Mouse (Mus musculus): Measurements from ENCODE around the gene Tcte2.

Tcte2 gene

DNA sequence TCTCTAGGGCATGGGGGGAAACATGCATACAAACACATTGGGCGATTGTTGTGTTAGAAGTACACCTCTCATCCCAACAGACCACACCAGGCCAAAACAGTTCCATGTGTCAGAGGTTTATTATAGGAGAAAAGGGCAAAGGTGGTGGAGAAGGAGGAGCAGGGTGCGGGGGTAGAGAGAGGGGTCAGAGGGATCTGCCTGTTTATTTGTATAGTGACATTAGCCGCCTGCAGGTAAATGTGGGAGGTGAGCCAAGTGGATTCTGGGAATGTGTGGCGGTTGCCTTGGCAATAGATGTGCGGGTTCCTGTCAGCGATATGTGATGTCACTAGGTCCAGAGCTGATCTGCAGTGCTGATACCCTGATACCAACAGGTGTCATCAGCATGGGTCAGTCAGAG, 45.3 kb downstream of the Tcte2 start:
- DNase-seq = no peak

DNA sequence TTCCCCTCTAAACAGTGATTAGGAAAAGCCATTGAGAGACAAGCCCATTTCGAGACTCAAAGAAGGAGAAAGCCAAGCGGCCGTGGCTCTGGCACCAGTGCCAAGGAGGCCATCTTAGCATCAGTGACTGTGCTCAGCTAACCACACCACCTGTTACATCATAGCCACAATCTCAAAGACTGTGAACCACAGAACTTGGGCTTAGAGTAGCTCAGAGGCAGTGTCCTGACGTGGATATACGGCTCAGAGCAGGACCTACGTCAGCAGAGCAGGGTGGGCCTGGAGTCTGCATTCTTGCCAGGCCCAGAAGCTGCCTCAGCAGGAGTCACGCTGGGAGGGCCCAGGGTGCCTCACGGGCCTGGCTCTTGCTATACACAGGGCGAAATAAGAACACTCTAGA, 46.1 kb downstream of the Tcte2 start:
- DNase-seq = no peak

DNA sequence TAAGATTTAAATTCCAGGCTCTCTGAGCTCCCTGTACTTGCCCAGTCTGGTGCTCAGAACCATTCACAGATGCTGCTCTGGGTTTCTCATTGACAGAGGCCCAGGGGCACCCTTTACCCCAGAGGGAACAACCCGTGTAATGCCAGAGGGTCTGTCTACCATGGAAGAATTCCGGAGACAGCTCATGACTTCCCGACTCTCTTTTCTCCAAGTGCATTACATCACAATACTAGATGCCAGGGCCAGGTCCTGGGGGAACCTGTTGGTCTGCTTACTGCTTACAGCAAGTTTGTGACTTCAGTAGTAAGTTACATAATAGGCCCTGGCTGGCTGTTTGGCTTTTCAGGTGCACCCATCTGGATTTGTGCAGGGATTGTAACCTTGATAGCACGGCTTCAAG, 47.0 kb downstream of the Tcte2 start:
- no peak for DNase-seq

DNA sequence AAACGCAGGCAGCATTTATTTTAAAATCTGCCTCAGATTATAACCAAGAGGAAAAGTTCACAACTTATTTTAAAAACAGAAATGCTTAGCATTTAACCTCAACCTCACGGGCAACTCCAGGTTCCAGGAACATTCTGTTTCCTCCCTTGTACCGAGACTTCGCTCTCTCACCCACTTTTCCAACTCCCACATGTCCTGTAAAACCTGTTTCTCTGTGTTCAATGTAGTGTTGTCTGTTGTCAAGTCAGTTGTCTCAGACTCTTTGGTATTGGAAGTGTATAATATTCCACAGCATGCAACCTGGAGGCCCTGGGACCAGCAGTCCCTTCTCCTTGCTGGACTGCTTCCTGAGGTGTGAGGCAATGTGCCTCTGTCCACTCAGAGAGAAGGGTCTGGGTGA, 47.5 kb downstream of the Tcte2 start:
- DNase-seq = no peak

DNA sequence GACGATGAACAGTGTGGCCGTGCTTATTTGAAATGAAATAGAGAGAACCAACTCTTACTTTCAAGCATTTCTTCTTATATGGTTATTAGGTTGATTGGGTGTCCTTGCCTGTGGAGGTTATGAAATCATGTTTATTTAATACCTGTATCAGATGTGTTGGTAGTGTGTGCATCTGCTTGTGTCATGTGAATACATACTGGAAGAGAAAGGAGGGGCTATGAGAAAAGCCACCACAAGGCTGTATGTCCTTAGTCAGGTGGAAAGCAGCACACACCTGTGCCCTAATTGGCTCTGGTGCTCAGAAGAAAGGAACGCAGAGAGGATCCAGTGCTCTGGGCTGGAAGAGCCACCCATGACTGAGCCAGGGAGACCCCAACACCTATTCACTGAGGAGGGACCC, 49.1 kb downstream of the Tcte2 start:
- no peak for DNase-seq

DNA sequence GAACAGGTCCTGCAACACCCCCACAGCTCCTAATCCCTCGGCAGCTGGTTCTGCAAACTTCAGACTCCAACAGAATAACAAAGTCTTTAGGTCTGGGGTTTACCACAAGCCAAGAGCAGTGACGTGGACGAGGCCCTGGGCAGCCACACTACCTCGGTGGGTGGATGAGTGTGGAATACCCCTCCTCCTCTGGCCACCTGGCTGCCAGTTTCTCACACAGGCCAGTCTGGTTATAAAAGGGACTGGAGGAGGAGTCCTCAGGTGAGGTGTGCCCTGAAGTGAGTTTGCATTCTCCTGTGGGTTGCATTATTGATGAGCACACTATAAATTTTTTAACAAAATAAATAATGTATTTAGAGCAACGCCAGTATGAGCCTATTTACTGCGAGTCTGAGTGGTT, 49.5 kb downstream of the Tcte2 start:
- DNase-seq = no peak

DNA sequence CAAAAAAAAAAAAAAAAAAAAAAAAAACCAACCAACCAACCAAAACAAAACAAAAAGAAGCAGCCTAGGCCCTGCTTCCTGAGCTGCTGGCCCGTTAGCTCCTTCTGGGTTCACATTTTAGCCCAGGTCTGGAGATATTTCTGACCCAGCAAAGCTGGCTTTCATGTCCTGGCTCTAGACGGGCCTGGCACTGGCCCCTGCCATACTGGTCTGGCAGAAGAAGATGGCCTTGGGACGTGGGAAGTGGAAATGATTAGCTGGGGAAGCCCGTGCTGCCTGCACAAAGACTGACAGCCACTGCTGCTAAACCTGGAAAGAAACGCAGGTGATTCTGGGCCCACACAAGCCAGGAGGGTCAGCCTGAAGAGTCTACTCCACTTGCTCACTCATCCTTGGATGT, 50.5 kb downstream of the Tcte2 start:
- DNase-seq = no peak

DNA sequence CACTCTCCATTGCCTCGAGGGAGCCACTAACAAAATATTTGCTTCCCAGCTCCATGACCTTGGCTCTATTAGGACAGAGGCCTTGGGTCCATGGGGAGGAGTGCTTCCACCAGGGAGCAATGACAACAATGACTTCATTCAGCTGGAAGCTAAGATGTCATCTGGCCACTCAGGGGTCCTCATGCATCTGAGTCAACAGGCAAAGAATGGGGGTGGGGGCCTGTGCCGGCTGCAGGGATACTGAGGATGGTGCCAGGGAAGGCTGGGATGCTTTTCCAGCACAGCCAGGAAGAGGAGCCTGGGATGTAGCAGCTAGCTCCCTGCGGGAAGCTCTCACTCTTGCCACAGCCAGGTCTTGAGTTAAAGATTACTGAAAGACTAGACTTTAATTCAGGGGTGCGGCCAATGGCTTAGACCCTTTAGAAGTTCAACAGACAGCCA, 56.1 kb downstream of the Tcte2 start:
- no peak for DNase-seq

DNA sequence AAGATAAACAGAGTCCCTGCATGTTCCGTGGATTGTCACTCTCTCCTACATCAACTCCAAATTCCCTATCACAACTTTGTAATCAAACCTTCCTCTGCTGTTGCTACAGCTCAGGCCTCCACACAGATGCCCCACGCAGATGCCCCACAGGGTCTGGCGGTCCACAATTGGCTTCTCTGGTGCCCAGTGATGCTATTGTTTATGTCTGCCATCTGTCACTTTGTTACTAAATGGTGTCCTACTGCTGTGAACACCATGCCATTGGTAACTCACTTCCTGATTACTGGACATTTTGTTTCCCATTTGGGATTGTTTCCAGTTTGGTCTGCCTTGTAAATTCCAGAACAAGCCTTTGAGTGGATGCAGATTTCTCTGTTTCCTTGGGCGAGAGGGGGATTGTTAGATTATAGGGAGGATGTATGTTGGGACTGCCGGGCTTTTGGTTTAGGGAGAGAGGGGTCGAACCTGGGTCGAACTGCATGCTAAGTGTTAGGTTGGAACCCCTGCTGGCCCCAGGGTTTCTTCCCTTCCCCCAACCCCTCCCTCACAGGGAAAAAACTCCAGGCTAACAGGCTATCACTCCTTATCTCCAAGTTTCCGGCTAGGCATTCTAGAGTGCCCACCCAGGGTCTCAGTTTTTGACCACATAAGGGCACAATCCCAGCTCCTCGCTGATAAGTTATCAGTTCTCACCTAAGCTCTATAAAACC, 57.9 kb downstream of the Tcte2 start:
- DNase-seq = no peak

DNA sequence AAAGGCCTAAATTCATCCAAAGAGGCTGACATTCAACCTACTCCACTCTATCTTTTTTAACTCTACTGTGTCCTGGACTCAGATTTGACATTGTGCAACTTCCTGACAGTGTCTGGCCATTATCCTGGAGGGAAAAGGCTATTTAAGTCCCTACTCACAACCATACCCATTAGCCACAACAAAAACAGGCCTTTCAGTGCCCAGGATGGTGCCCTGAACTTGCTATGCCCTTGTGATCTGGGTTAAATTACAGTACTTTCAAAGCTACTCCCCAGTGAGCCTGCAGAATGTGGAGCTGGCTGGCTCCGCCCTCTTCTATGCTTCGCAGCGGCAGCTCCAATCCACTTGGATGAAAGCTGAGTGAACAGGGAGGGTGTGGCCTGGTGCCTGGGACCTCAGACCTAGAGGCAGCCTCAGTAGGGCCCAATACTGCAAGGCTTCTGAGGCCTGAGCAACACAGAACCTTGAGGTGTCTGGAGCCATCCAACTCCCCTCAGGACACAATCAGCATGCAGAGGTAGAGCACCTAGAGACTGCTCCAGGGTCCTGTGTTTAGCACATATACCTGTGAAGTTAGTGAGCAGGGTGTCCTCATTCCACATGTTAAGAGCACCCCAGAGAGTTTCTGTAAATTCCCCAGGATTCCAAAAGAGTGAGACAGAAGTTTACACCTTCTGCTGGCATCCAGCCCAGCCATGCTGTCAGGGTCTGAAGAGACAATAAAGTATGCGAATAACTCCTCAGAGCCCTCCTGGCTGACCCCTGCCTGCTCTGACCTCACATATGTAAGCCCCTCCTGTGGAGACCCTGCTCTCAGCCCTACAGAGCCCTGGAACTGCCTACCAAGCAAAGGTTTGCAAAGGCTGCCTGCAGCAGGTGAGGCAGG, 61.3 kb downstream of the Tcte2 start:
- no peak for DNase-seq

DNA sequence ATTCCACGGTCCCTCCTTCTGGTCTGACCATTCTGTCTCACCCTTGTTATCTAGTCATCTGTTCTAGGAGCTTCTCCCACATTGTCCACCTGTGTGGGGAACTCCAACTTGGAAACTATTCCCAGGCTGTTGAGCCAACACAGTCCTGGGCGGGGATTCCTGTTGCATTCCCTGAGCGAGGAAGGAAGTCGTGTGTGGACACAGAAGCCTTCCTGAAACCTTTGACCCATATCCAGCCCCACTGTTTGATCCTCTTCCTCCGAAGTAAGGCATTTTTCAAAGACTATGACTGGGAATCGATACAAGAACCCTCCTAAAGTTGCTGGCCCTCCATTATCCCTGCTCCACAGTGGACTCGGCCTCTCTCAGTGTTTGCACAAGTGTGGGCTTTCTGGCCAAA, 61.9 kb downstream of the Tcte2 start:
- DNase-seq = no peak

DNA sequence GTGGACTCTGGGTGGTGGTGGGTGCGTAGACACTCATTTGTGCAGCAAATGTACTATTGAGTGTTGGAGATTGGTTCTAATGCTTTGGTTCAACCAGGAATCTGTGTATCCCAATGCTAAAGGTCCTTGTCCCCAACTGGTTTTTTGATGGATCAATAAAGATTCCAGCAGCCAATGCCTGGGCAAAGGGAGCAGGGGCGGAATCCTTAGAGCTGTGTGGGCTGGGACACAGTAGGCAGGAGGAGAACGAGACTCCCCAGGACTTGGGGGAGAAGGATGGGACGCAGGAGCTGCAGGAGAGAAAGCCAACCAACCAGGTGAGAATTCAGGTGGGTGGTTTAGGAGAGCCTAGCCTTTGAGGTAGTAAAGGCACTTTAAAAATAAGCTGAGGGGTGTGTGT, 63.4 kb downstream of the Tcte2 start:
- no peak for DNase-seq

DNA sequence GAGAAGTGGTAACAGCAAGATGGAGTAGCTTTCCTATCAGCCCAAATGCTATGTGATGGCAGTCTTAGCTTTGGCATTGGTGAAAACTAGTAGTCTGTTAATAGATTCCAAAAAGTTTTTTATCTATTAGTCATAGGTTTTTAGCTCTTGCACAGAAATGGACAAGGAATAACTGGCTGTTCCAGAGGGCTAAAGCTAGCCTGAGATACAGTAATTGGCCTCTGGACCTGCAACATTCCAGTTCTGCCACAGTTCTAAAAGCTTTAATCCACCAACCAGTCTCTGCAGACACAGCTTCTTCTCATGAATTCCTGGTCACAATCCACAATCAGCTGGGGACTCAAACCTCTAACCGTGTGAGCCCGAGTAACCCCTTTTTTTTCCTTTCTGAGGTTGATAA, 64.0 kb downstream of the Tcte2 start:
- no peak for DNase-seq

DNA sequence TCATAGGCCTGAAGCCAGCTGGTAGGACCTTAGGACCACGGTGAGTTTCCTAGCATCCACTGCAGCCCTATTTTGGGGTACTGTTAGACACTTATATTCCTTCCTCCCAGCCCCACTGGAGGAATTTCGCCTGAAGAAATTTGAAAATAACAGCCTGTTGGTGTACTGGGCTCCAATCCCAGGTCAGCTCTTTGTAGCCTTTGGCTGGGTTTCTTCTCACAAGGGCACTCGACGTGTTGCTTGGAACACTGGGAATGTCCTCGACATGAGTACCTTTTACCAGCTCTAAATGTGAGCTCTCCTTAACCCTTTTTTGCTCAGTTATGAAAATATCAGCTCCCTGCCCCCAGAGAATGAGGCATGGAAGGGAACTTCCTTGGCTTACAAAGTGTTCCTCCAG, 65.7 kb downstream of the Tcte2 start:
- DNase-seq = no peak

DNA sequence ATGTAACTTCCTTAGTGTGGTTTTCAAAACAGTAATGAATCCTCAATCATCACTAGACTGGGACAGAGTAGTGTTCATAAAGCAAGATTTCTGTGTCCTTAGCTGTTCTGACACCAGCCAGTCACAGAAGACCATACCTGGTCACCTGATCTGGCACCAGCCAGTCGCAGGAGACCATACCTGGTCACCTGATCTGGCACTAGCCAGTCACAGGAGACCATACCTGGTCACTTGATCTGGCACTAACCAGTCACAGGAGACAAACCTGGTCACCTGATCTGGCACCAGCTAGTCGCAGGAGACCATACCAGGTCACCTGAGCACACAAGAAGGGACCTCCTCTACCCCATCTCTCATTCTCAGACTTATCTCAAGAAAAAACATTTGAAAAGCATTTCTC, 66.4 kb downstream of the Tcte2 start:
- DNase-seq = no peak

DNA sequence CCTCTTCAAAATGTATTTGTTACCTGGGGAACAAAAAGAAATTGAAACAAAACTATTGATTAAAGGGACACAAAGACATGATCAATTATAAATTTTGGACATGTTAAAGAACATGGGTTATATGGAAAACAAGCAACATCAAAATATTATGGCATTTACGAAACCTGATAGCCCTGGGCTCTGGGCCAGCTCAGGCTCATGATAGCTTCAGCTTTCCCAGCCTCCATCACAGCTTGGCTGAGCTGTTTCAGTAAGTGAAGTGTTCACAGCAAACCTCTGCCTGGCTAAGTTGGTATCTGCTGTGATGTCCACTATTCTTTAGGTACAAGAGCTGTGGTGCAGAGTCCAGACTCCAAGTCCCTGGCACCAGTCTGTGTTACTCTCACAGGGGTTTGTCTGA, 67.4 kb downstream of the Tcte2 start:
- no peak for DNase-seq

DNA sequence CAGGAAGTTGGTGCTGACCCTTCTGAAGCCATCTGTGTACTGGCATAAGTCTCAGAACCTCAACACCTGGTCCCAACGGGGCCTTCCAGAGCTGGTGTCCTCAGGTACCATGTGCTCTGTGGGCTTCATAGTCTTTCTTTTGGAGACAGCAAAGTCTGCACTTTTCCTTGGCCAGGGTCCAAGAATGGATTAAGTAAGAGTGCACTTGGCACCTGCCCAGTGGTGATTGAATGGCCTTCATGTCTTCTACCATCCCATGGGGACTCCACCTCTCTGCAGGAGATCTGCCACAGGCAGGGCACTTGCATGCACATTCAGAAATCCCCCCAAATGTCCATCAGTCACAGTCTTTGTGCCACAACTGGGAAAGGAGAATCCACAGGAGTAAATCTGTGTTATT, 74.0 kb downstream of the Tcte2 start:
- DNase-seq = no peak

DNA sequence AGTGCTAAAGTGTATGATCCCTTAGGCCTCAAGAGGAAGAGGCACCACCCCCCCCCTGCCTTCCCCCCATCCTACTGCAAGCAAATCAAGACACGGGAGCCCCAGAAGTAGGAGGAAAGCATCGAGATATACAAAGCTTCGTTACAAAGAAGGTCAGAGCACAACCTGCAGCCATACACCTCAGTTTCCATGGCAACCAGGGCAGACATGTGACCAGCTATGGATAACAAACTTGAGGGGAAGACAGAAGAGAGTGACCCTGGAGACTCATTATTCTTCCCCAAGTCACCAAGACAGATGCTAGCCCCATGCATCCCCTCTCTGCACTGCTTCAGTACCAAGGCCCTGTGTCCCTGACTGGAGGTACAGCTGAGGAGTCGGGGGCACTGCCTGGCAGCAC, 74.5 kb downstream of the Tcte2 start:
- no peak for DNase-seq

DNA sequence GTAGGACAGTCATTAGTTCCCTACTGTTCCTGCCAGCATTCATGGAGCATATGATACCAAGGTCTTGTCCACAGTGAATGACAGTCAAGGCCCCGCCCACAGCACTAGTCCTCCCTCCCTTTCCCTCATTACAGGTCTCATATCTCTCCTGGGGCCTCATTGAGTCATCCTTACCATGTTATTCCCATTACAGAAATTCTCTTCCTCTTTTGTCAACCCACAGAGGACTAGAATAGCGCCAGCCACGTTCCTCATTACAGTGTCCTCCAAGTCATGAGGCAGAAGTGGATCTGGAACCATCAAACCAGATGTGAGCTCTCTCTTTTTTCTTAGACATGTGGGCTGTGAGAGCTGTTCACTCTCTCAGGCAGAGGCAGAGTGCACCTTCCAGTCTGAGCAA, 76.0 kb downstream of the Tcte2 start:
- DNase-seq = no peak

DNA sequence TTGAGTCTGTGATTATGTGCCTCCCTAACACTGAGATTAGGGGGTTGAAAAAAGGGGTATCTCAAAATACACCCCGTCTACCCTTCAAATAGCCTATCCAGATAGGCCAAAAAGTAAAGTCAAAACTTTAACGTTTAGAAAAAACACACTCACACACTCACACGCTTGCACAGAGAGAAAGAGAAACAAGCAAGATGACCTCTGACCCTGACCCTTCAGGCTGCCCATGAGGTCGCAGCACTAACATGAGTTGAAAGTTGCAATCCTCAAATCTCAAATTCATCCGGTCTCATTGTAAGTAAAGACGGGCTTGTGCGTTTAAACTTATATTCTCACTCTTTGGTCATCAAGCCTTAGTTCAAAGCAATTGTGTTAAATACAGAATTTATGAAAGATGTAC, 77.4 kb downstream of the Tcte2 start:
- no peak for DNase-seq

DNA sequence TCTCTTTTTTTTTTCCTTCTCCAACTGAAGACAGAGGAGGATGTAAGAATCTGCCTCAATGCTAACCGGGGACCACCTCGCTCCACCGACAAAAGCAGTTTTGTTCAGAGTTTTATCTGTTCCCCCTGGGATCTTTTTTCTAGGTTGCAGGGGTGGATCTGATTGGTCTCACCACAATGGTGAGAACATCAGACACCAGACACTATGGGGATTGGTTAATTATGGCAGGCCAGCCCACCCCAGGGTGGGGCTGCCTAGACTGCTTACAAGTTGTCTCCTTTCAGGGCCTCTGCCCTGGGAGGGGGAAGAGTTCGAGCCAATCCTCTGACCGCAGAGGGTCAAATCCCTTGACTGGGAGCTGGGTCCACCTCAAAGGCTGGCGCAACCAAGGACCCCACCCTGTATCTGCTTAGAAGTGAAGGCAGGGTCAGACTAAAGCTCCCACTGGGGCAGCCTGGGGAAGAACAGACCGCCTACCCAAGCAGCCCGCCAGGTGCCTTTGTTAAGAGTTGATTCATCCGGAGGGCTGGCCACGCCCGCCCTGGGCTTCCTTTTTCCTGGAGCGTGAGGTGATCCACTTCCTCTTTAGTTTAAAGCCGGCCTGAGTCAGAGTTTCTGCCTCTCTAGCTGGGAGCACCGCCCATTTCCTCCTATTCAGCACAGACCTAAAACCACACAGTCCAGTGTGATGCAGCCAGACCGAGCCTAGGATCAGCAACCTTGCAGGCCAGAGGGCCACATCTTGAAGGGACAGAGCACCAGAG, 78.0 kb downstream of the Tcte2 start:
- peak; percentile 64 to 75 for DNase-seq

DNA sequence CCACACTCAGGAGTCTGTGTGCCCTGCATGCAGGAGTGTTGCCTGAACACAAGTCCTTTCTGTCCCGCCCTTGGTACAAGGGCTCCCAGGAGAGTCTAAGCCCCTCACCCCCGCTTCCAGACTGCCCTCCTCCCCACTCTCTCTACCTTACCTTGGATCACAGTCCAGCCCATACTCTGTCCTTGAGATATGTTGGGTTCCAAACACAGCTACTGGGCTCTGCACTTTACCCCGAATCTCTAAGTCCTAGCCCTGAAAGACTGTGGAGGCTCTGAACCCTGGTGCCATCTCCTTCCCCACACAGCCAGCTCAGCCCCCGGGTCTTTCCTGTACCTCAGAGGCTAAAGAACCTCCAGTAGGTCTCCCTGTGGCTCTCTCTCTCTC, 78.6 kb downstream of the Tcte2 start:
- DNase-seq = no peak

DNA sequence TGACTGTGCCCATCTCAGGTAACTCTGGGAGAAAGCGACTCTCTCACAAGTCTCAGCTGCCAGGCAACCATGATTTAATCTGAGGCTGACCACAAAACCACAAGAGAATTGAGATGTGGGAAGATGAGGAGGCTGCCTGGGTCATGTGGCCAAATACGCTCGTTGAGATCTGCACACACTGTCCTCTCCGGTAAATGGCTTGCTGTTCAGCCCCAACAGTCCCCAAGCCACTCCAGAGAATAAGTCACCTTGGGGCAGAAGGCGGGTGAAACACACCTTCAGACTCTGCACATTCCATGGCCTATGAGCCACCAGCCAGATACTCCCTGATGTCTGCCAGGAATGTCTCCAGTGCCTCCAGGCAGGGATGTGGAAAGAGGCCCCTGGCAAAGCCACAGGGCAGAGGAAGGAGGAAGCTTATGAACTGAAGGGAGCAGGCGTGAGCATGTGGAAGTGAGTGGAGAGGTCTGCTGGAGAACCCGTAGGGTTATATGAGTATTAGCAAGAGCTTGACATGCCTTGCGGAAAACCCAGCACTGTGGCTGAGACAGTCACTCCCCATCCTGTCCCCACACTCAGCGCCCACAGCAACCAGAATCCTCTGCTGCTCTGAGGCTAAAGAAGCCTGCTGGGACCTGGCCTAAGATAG, 79.1 kb downstream of the Tcte2 start:
- DNase-seq = peak in 1 of 2 experiments; percentile 16

All from thymus, adult 18-20 months (tissue).